Mouse (Mus musculus) heart, postnatal 25 days (tissue): ENCODE measurements around the gene Itgb6. TPM values are rescaled to one million over a fixed set of nuclear protein-coding genes. Genes with fewer than 3 reads are reported as not detected.

ENCODE experiments used
- DNase-seq: peaks from one replicate; pipeline ENCODE4 v3.0.0; 2022; ENCODE audit warnings: low spot score
- intact Hi-C: fragments of 180-260 bp; cut with DNase I; formaldehyde crosslinking; loops from one replicate; pipeline ENCODE4 v1.15.1; 2025
- total RNA-seq, 2 experiments: library from RNA; stranded (reverse); gene quantifications; 2 replicates each; pipeline ENCODE4 v1.2.3; 2021

Itgb6 gene
- total RNA-seq, 2 experiments from 2014 or later = 23.0 to 25.0 TPM

DNA sequence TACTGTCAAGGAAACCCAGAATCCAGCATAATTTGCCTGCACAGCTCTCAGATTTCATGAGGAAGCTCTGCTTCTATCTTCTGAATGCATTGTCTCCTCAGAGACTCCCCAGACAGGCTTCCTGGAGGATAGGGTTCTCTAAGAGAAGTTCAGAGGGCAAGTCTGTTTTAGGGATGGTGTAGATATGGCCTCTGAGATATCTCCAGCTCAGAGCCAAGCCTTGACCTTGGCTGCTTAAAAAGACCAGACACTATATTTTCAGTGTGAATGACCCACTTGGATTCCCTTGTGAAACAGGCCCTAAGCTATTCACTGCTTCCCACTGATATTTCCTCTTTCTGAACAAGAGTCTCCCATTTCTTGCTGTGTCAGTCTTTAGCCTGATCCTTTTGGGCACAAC, 36.5 kb downstream of the Itgb6 start:
- intact Hi-C loops = no loop called here
- no peak for DNase-seq

DNA sequence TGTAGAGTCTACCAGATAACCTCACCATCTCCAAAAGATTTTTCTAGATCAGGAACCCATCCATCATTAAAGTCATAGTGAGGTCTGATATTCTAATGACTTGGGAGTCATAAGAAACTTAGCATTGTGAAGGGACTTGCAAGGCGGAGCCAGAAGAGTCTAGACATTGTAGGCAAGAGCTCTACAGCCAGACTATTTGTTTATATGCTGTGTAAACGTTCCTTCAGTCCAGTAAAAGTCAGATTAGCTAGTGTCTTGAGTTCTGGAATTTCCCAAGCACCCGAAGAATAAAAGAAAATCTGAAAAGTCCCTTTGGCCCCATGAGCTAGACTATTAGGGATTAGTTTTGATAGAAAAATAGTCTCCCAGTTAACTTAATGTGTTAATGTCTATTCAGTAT, 38.3 kb downstream of the Itgb6 start:
- intact Hi-C loops = no loop called here
- no peak for DNase-seq

DNA sequence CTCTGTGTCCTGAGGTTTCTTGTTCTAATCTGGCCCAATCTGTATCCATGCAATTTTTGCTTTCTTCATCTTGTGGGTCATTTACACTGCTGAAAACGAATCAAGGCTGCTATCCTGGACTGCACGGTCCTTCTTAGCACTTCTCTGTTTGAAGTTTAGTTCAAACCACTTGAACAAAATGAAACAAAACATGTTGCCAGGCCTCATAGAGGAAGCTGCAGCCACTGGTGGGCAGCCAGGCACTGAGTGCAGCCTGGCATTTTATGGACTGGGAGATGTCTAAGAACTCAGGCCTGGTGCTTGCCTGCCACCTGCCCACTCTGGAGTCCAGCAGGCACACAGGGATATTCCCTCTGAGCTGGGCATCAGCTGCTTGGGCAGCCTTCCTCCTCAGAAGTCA, 39.9 kb downstream of the Itgb6 start:
- intact Hi-C loops = no loop called here
- DNase-seq = no peak

DNA sequence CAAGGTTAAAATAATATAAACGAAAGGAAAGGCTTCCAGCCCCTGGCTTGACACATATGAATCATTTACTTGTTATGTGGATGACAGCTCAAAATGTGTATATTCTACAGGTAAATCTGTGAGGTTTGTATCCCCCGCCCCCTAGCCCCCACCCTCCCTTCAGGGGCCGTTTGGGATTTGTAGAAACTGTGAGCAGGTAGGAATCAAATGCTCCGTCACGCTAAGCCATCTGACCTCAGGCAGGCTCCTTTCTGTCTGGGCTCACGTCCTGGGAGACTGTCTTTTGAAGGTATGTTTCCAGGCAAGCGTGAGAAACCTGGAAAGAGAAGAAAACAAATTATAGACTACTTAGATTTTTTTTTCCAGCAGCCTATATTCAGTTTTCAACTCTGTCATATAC, 48.0 kb downstream of the Itgb6 start:
- no peak for DNase-seq
- intact Hi-C loops = no loop called here

DNA sequence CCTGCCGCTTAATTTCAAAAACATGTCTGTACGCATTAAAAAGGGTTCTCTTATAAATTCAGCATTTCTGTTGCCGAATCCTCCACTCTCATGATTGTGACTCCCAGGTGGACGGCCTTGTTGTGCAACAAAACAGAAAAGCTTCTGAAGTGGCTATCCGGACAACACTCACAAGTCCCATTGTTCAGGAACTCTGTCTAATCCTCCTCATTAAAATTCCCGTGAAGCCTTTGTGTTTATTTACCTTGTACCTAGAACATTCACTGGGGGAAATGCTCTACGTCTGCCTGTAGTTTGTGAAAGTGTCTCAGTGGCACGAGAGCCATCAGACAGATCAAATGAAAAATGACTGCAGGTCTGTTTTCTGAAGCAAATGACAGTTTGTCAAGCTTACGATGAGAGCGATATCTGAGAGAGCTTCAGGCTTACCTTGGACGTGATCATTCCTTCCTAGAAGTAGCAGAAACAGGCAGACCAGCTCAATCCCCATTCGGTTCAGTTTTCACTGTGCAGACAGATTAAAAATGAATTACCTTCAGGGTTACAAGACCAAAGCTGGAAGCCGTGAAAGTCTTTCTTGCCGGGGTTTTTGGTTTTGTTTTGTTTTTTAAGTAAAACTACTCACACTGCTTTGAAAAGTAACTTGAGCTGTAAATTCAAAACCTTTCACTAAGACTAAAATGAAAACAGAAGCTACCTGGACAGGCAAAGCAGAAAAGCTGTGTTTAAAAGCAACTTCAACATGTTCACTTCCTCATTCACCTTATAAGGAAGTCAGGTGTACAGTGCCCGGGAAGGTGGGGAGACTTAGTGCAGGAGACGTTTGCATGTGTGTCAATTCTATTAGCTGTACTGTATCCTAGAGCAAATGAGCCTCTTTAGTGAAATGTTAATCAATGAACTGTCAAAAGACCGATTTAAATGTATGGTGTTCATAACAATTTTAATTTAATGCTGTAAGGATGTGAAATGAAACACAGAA, 49.2 kb downstream of the Itgb6 start:
- intact Hi-C loops = no loop called here
- DNase-seq = no peak

DNA sequence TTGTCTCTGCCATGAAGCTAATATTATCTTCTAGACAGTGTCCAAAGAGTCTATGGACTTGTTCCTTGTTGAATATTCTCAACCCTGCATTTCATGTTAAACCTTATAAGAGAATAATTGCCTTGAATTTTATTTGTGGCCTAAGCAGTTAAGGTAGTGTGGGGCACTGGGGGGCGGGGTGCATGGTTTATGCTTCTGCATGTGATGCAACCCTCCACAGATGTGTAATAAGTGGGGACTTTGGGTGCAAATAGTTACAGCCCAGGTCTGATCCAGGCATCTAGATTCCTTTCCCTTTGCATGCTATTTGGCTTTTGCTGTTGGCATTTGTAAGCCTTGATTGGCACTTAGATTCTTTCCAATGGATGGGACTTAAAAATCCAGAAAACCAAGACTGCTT, 51.2 kb downstream of the Itgb6 start:
- intact Hi-C loops = no loop called here
- no peak for DNase-seq

DNA sequence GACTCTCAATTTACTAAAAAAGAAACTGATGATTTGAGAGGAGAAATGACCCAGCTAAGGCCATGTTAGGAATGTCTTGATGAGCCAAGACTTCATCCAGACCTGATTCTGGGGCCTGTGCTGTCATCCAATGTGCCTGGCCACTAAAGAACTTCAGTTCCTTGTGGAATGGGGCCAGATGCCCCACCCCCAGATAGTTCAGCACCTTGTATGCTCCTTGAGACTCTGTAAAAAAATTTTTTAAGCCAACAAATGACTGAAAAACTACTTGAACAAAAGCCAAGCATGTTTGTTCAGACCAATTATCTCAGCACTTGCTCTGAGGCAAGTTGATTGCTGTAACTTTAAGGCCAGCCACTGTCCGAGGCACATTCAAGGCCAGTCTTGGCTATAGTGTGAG, 59.4 kb downstream of the Itgb6 start:
- DNase-seq = no peak
- intact Hi-C loops = no loop called here

DNA sequence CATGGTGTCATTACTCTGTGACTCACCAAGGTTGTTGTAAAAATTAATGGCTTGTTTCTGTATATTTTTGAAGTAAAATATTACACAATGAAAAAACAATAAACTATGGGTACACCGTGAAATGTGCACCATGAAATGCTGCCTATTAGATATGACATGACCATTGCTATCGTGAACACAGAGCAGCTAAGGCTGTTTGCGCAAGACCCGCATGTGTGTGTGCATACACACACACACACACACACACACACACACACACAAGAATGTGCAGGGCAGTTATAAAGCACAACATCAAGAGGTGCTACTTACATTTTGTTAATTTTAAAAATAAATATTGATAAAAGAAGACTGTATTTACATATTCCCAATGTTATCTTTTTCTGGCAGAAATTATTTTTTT, 62.5 kb downstream of the Itgb6 start:
- no peak for DNase-seq
- intact Hi-C loops = no loop called here

DNA sequence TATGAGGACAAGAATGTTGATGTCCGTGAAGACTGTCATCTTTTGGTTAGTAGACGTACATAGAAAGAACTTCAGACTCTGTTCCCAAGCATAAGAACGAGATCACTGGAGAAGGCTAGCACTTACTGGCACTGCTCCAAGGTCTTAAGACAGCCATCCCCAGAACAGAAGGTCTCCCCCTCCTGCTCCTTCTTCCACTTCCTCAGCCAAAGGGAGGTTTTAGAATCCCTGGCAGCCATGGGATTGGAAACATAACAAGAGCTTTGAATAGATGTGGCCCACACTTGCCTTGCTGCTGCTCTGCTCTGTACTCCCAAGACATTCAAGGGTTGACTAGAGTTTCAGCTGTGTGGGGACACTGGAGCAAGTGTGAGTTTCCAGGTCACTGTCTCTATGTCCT, 63.5 kb downstream of the Itgb6 start:
- no peak for DNase-seq
- intact Hi-C loops = no loop called here

DNA sequence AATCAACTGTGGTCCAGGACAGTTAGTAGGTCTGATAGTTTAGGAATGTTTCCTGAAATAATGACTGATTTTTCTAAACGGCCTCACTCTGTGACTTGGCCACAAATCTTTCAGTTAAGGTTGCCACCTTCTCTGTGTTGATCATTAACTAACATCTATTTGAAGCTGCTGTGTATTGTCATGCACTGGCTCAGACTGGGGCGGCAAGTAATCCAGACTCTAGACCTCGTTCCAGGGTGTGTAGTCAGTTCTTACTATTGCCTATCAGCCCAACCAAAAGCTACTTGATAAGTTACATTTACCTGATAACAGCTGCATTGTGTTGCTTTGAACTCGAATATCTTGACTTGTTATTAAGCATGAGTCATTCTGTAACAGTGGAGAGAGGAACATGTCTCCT, 67.6 kb downstream of the Itgb6 start:
- intact Hi-C loops = loop anchor here (5.0 kb wide), 1 partner anchor 67 kb away; the partner anchor contains the start of gene Itgb6
- DNase-seq = no peak

DNA sequence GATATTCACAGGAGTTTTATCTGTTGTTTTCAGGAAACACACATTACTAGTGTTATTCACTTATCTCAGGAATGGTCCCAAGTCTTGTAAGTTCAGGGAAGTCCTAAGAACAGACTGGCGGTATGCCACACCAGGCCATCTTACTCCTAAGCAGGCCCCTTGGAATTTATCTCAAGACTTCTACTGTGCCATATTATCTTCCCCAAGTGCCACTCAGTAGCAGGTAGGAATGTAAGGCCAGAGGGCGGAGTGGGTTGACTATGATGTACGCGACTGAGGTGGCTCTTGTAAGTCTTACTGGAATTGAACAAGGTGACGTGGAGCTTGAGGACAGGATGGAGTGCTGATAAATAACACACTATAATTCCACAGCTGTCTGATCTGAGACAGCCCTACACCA, 72.3 kb downstream of the Itgb6 start:
- no peak for DNase-seq
- intact Hi-C loops = loop anchor here (5.0 kb wide), 1 partner anchor 72 kb away; the partner anchor contains the start of gene Itgb6

DNA sequence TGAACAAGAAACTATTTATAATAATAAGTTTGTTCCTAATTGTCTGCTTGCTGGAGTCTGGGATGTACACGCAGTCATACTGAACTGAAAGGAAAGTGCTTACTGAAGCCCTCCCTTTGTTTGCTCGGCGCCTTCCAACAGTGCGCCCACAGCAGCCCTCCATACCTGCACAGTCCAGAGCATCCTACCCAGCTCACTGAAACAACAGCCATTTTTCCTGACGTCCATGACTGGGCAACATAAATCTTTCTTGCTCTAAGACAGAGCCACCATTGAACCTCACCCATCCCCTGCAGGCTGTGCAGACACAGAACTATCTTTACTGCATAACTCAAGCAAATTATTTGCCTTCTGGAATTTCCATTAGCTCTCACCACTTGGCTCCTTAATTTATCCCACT, 74.8 kb downstream of the Itgb6 start:
- DNase-seq = no peak
- intact Hi-C loops = no loop called here

DNA sequence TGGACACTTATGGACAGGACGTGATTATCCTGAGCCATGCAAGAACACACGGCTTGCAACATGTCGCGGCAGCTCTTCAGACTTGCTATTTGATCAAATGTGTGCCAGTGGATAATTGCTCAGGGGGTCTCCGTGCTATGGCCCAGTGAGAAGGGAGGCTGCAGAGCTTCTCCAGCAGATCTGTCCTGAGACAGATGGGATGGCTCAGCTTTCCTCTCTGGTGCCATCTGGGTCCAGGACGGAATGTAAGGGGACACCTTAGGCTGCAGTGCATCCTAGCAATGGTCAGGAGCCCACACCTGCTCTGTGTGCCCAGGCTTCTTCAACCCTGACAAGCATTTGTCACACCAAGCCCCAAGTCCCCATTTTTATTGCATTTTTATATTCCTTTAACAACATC, 75.9 kb downstream of the Itgb6 start:
- intact Hi-C loops = no loop called here
- no peak for DNase-seq

DNA sequence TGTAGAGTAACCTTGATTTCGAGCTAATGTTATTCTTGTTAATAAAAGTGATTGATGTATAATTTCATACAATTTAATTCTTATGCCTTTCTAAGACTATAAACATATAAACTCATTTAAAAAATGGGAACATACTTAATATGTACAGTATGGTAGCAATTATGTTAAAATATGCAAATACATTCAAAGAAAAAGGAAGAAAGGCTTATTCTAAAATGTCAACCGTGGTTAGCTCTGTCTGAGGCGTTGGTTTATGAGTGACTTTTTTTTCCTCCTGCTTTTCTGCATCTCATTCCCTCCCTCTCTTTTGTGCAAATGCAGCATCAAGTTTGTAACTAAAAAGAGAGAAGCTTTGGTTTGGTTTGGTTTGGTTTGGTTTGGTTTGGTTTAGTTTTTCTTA, 79.0 kb downstream of the Itgb6 start:
- intact Hi-C loops = no loop called here
- DNase-seq = no peak

DNA sequence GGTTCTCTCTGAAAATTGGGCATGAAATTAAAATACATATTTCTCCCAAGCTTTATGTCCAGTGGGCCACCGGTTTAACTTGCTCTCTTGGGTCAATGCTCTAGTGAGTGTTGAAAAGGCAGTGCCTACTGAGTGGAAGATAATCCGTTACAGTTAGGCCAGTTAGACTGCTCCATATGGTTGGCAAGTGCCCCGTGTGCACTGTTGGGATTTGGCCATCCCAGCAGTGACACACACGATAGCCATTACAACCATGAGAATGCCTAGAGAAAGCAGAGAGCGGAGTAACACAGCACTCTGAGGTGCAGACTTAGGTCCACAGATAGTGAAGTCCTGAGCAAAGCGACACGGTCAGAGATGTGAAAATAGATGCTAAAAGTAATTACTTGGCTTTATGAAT, 79.8 kb downstream of the Itgb6 start:
- DNase-seq = no peak
- intact Hi-C loops = no loop called here

DNA sequence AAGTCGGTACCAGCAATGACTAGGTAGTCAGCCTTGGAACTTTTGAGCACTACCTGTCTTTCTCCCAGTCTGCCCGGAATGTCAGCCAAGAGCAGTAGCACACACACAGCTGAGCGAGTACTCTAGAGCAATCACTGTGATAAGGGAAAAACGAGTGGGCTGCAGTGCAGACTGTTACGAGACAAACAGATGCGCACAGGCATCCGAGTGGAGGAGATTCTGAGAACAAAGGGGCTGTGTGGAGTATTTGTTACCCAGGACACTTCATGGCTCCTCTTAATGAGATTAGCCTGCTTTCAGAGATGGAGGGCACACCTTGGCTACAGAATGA, 82.1 kb downstream of the Itgb6 start:
- intact Hi-C loops = no loop called here
- no peak for DNase-seq

DNA sequence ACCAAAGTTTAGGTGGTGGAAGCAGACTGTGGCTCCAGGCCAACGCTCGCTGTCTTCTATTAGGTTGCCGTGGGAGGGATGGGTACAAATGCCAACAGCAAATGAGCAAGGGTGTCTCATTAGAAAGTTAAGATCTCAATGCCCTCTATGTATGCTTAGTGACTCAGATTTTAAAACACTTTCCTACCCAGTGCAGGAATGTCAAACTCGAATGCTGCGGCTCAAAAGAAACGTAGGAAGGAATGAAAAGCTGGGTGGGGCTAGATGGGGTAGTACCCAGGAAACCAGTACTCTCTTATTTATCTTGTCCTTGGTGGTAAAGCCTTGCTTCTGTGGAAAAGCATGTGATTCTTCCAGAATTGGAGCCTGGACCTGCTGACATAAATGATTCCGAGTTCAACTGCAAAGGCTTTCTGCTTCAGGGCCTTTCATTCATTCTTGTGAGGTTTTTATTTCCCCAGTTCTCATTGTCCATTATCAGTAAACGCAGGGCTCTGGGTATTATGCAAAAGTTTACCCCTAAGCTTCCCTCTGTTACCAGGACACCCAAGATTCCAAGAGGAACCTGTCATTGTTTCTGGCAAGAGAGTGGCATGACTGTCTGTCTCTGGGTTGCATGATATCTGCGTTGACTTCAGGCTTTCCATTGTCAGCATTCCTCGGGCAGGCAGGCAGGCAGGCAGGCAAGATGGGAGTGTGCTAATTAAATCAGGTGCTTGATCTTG, 82.7 kb downstream of the Itgb6 start:
- intact Hi-C loops = no loop called here
- DNase-seq = no peak

DNA sequence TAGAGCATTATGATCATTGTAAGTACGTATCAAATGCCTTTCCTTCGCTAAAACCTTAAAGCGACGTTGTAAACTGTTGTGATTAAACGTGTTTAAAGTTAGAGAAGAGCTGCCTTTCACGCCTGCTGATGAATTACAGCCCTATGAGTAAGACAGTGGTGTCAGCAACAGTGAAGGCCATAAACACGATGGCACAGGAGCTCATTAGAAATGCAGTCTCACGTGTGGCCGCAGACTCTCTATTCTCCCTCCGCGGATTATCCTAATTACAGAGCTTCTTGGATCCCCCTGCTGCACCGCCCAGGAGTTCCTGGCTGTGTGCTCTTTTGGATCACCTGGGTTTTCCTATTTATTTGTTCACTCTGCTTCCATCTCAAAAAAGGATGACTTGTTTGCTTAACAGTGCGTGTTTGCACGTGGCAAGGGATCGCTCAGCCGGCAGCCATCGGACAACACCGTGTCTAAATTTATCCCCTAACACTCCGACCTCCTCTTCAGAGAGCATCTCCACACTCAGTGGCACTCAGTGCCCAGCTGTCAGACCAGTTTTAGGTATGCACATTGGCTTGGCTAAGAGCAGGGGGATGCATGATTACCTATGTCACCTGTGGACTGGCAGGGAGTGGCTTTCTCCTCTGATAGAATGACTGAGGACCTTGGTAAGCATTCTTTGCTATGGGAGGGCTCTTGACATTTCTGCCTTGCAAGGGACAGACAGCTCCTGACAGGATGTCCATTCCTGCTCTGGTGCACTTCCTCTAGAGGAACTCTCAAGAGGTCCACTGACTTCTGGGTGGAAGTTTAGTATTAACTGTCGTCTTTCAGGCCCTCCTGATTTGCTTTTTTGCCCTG, 85.3 kb downstream of the Itgb6 start:
- intact Hi-C loops = no loop called here
- no peak for DNase-seq

DNA sequence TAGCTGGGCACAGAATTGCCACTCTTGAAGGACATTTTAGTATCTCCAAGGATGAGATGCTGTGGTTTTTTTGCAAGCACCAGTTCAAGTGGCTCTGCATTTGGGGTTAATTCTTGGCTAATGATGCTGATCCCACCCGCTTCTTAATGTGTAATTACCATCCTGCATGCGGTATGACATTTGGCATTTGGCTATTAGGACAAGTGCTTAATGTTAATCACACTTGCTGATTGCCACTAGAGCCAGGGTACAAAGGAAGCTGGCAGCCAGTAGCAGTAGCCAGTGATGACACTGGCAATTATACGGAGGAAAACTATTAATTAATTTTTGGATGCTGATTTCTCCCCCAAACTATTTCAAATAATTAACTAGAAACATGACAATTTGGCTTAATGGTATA, 86.0 kb downstream of the Itgb6 start:
- intact Hi-C loops = no loop called here

DNA sequence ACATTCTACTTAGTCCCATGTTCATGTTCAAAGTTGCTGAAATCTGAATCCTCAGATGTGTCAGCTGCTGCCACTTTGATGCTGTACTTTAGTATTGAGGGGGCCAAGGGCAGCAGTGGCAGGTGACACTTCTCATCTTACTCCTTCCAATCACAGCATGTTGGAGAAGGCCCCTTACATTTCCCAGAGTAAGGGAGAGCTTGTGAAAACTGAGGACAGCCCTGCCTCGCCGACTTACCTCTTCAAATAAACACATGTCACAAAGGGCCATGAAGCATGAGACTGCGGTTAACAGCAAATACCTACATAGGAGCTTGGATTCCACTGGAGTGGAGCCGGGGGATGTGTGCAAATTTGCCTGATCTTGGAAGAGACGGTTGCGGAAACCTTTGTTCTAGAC, 86.4 kb downstream of the Itgb6 start:
- intact Hi-C loops = no loop called here
- no peak for DNase-seq

More for the DNA sequence above, 86.0 kb downstream of the Itgb6 start:
- DNase-seq = no peak
